Mouse (Mus musculus) intestine, embryonic 16.5 days (tissue): Measurements from ENCODE around the gene AC170998.1. TPM values are rescaled to one million over a fixed set of nuclear protein-coding genes. Genes with fewer than 3 reads are reported as not detected.
"Not testable (repeated sequence)": the region's sequence is repeated elsewhere in the genome, so short reads cannot be mapped to it uniquely, and the experiment has no call there.

ENCODE experiments used
- ATAC-seq: fragments of 200-750 bp; cut with Nextera tagmentation; 2 replicates; pipeline ENCODE4 v1.8.0; 2017; ENCODE audit warnings: moderate TSS enrichment, moderate library complexity
- H3K27ac ChIP-seq: fragments of 300-500 bp; sonication (generic); 2 replicates; pipeline ENCODE4 v1.5.1; 2014; ENCODE audit warnings: mild to moderate bottlenecking, low read length
- H3K27me3 ChIP-seq: fragments of 300-500 bp; sonication (generic); replicated peaks from 2 replicates; pipeline ENCODE4 v1.6.1; 2014; ENCODE audit warnings: low read length, control low read depth, mixed read lengths; ENCODE audit not compliant: control insufficient read depth, insufficient read depth
- H3K36me3 ChIP-seq: fragments of 300-500 bp; sonication (generic); 2 replicates; pipeline ENCODE4 v1.6.1; 2014; ENCODE audit warnings: low read length, control low read depth; ENCODE audit not compliant: control insufficient read depth, insufficient read depth
- H3K4me1 ChIP-seq: fragments of 300-500 bp; sonication (generic); 2 replicates; pipeline ENCODE4 v1.6.1; 2014; ENCODE audit warnings: low read length, control low read depth, mixed read lengths; ENCODE audit not compliant: control insufficient read depth, insufficient read depth
- H3K4me2 ChIP-seq: fragments of 300-500 bp; sonication (generic); 2 replicates; pipeline ENCODE4 v1.6.1; 2014; ENCODE audit warnings: low read depth, low read length, control low read depth
- H3K4me3 ChIP-seq: fragments of 300-500 bp; sonication (generic); 2 replicates; pipeline ENCODE4 v1.5.1; 2014; ENCODE audit warnings: mild to moderate bottlenecking, low read length
- H3K9ac ChIP-seq: fragments of 300-500 bp; sonication (generic); 2 replicates; pipeline ENCODE4 v1.6.1; 2014; ENCODE audit warnings: low read depth, low read length
- H3K9me3 ChIP-seq: fragments of 300-500 bp; sonication (generic); 2 replicates; pipeline ENCODE4 v1.6.1; 2016; ENCODE audit warnings: low read length, control low read depth; ENCODE audit not compliant: control insufficient read depth
- WGBS: fragments of 180-500 bp; shearing (Covaris S2); extraction: QIAGEN DNeasy Blood & Tissue Kit; methylation state at CpG from one replicate; pipeline ENCODE4 v1.1.7; 2014; 5-methylcytosine and 5-hydroxymethylcytosine counted together
- polyA plus RNA-seq: library from polyadenylated mRNA; unstranded; fragments of >200 nt; fragmentation: Nextera tagmentation; extraction: Ambion mirVana; gene quantifications from 2 replicates; pipeline ENCODE4 v1.2.1, GENCODE M21; 2015

AC170998.1 gene
- polyA plus RNA-seq, 1 experiment from 2014 or later, result 2.1 TPM

- H3K36me3 ChIP-seq, result no peaks in the 10 kb centered on the region
- H3K9me3 ChIP-seq, result no peaks in the 10 kb centered on the region
- WGBS, result 60% methylated on average over 3 of the region's 3 CpGs
- H3K9ac ChIP-seq, result no peak overlapping the region
- no peak overlapping the region for H3K4me3 ChIP-seq
- peaks cover 12% of the 10 kb centered on the region for H3K4me1 ChIP-seq
- no peak overlapping the region for H3K4me2 ChIP-seq
- no peak overlapping the region for H3K27ac ChIP-seq
- no peaks in the 10 kb centered on the region for H3K27me3 ChIP-seq
- ATAC-seq, result no peak
These were observed 40.3 kb downstream of the AC170998.1 start for GRCm38 (mm10) chr17:28766203-28766602.

GRCm38 (mm10) chr17:28766781-28767515 lies 41.1 kb downstream of the AC170998.1 start:
- H3K4me2 ChIP-seq, result no peak overlapping the region
- peaks cover 18% of the 10 kb centered on the region for H3K4me1 ChIP-seq
- no peak overlapping the region for H3K27ac ChIP-seq
- no peaks in the 10 kb centered on the region for H3K9me3 ChIP-seq
- no peak for ATAC-seq
- H3K36me3 ChIP-seq, result no peaks in the 10 kb centered on the region
- whole genome bisulfite sequencing, result 76% methylated on average over 11 of the region's 11 CpGs
- H3K27me3 ChIP-seq, result no peaks in the 10 kb centered on the region
- H3K4me3 ChIP-seq, result no peak overlapping the region
- H3K9ac ChIP-seq, result no peak overlapping the region

GRCm38 (mm10) chr17:28769121-28769874 lies 43.4 kb downstream of the AC170998.1 start, which contains the start of gene Mapk13:
Gene Mapk13, plus strand, starts transcription at chr17:28769297.
- Histone ChIP-seq H3K36me3 (0 out of 2 replicates have a peak, but pooled peaks cover 5% of the 10 kb centered on the region), H3K4me3 (peak within 1 kb of the TSS; percentile 73), H3K27ac (peak within 1 kb of the TSS; percentile 86), H3K27me3 (no peaks in the 10 kb centered on the region), H3K4me2 (peak within 1 kb of the TSS; percentile 88), H3K9ac (peak within 1 kb of the TSS; percentile 90), H3K9me3 (no peaks in the 10 kb centered on the region), H3K4me1 (peaks cover 18% of the 10 kb centered on the region)
- ATAC-seq, result peak; percentile 67
- WGBS, result 1% methylated on average over 52 of the region's 58 CpGs

GRCm38 (mm10) chr17:28769875-28770421 lies 44.1 kb downstream of the AC170998.1 start:
- H3K36me3 ChIP-seq, result 0 out of 2 replicates have a peak, but pooled peaks cover 6% of the 10 kb centered on the region
- peak; percentile 72 for ATAC-seq
- H3K9ac ChIP-seq, result peak overlapping the region; percentile 90
- H3K27me3 ChIP-seq, result no peaks in the 10 kb centered on the region
- no peaks in the 10 kb centered on the region for H3K9me3 ChIP-seq
- H3K4me3 ChIP-seq, result peak overlapping the region; percentile 73
- H3K4me1 ChIP-seq, result peaks cover 18% of the 10 kb centered on the region
- H3K4me2 ChIP-seq, result peak overlapping the region; percentile 88
- peak overlapping the region; percentile 86 for H3K27ac ChIP-seq
- WGBS, result 3% methylated on average over 24 of the region's 24 CpGs

GRCm38 (mm10) chr17:28771289-28771688 lies 45.4 kb downstream of the AC170998.1 start:
- Histone ChIP-seq H3K27ac (peak overlapping the region; percentile 86), H3K4me3 (peak overlapping the region; percentile 73), H3K27me3 (no peaks in the 10 kb centered on the region), H3K36me3 (peaks cover 13% of the 10 kb centered on the region), H3K4me1 (peaks cover 15% of the 10 kb centered on the region), H3K9ac (peak overlapping the region; percentile 90; the same call in 1 of the 2 replicates), H3K4me2 (peak overlapping the region; percentile 88), H3K9me3 (no peaks in the 10 kb centered on the region)
- peak; percentile 65 for ATAC-seq
- 80% methylated on average over 5 of the region's 5 CpGs for WGBS

GRCm38 (mm10) chr17:28774303-28774702 lies 48.4 kb downstream of the AC170998.1 start:
- not testable (repeated sequence) for ATAC-seq, H3K4me2 ChIP-seq, H3K27ac ChIP-seq, H3K27me3 ChIP-seq, H3K9me3 ChIP-seq, H3K9ac ChIP-seq, H3K4me3 ChIP-seq
- peaks cover 15% of the 10 kb centered on the region for H3K36me3 ChIP-seq
- H3K4me1 ChIP-seq, result peaks cover 15% of the 10 kb centered on the region
- 95% methylated on average over 9 of the region's 9 CpGs for WGBS

GRCm38 (mm10) chr17:28775161-28775560 lies 49.3 kb downstream of the AC170998.1 start:
- Histone ChIP-seq H3K4me2 (no peak overlapping the region), H3K4me3 (no peak overlapping the region), H3K36me3 (peaks cover 20% of the 10 kb centered on the region), H3K9me3 (no peaks in the 10 kb centered on the region), H3K27me3 (no peaks in the 10 kb centered on the region), H3K4me1 (peaks cover 15% of the 10 kb centered on the region), H3K9ac (no peak overlapping the region), H3K27ac (no peak overlapping the region)
- no peak for ATAC-seq
- WGBS, result 96% methylated on average over 4 of the region's 4 CpGs
